Mouse (Mus musculus) hindbrain, embryonic 12.5 days (tissue): Measurements from ENCODE around the gene Zfp146. TPM values are rescaled to one million over a fixed set of nuclear protein-coding genes. Genes with fewer than 3 reads are reported as not detected.
A peak's percentile ranks its signal among the peaks of the same experiment; 100 is the strongest.
"Not testable (repeated sequence)": the region's sequence is repeated elsewhere in the genome, so short reads cannot be mapped to it uniquely, and the experiment has no call there.

Experiments used
- ATAC-seq: fragments of 200-750 bp; cut with Nextera tagmentation; 2 replicates; pipeline ENCODE4 v1.8.0; 2017; ENCODE audit warnings: moderate TSS enrichment; ENCODE audit not compliant: low FRiP score
- H3K27ac ChIP-seq: fragments of 300-500 bp; sonication (generic); 2 replicates; pipeline ENCODE4 v1.5.1; 2016; ENCODE audit warnings: mild to moderate bottlenecking
- H3K27me3 ChIP-seq: fragments of 300-500 bp; sonication (generic); 2 replicates; pipeline ENCODE4 v1.6.1; 2016; ENCODE audit warnings: mild to moderate bottlenecking
- H3K36me3 ChIP-seq: fragments of 300-500 bp; sonication (generic); 2 replicates; pipeline ENCODE4 v1.6.1; 2016; ENCODE audit warnings: mild to moderate bottlenecking
- H3K4me1 ChIP-seq: fragments of 300-500 bp; sonication (generic); 2 replicates; pipeline ENCODE4 v1.6.1; 2016
- H3K4me2 ChIP-seq: fragments of 300-500 bp; sonication (generic); replicated peaks from 2 replicates; pipeline ENCODE4 v1.6.1; 2016; ENCODE audit warnings: mild to moderate bottlenecking
- H3K4me3 ChIP-seq: fragments of 300-500 bp; sonication (generic); 2 replicates; pipeline ENCODE4 v1.5.1; 2016; ENCODE audit warnings: mild to moderate bottlenecking
- H3K9ac ChIP-seq: fragments of 300-500 bp; sonication (generic); 2 replicates; pipeline ENCODE4 v1.6.1; 2016; ENCODE audit warnings: mild to moderate bottlenecking, moderate library complexity
- H3K9me3 ChIP-seq: fragments of 300-500 bp; sonication (generic); replicated peaks from 2 replicates; pipeline ENCODE4 v1.6.1; 2016; ENCODE audit warnings: mild to moderate bottlenecking
- WGBS: fragments of 180-500 bp; shearing (Covaris S2); methylation state at CpG from one replicate; pipeline ENCODE4 v1.1.7; 2016; 5-methylcytosine and 5-hydroxymethylcytosine counted together
- polyA plus RNA-seq: library from polyadenylated mRNA; unstranded; fragments of >200 nt; fragmentation: Nextera tagmentation; extraction: Ambion mirVana; gene quantifications from 2 replicates; pipeline ENCODE4 v1.2.1, GENCODE M21; 2016

Zfp146 gene
- polyA plus RNA-seq, 1 experiment from 2014 or later: 17.6 TPM

- WGBS: 97% methylated on average over 5 of the region's 5 CpGs
- ATAC-seq: no peak
- Histone ChIP-seq H3K36me3 (peaks cover 91% of the 10 kb centered on the region), H3K4me2 (no peak overlapping the region), H3K27ac (no peak overlapping the region), H3K9ac (no peak overlapping the region), H3K4me1 (0 out of 2 replicates have a peak, but pooled peaks cover 2% of the 10 kb centered on the region), H3K27me3 (no peaks in the 10 kb centered on the region), H3K4me3 (no peak overlapping the region), H3K9me3 (peaks cover 82% of the 10 kb centered on the region)
Measured at GRCm38 (mm10) chr7:30163113-30163512, 6.4 kb downstream of the Zfp146 start.

DNA sequence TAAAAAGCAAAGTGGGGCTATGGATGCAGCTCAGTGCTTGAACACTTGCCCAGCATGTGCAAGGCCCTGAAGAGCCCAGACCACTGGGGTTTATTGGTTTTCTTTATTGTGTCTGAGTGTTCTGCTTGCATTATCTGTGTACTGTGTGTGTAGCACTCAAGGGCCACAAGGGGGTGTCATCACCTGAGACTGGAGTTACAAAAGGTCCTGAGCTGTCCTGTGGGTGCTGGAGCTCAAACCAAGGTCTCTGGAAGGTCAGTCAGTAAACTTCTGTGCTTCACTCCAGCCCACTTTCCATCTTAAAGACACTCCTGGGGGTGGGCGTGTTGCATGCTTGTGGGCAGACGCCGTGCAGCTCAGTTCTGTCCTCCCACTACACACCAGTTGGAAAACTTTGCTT is 14.0 kb downstream of the Zfp146 start:
- no peaks in the 10 kb centered on the region for H3K4me1 ChIP-seq
- 95% methylated on average over 3 of the region's 3 CpGs for WGBS
- no peak overlapping the region for H3K4me2 ChIP-seq
- H3K36me3 ChIP-seq: peaks cover 76% of the 10 kb centered on the region
- H3K4me3 ChIP-seq: no peak overlapping the region
- peaks cover 79% of the 10 kb centered on the region for H3K9me3 ChIP-seq
- H3K27me3 ChIP-seq: no peaks in the 10 kb centered on the region
- no peak overlapping the region for H3K9ac ChIP-seq
- H3K27ac ChIP-seq: no peak overlapping the region
- ATAC-seq: no peak

DNA sequence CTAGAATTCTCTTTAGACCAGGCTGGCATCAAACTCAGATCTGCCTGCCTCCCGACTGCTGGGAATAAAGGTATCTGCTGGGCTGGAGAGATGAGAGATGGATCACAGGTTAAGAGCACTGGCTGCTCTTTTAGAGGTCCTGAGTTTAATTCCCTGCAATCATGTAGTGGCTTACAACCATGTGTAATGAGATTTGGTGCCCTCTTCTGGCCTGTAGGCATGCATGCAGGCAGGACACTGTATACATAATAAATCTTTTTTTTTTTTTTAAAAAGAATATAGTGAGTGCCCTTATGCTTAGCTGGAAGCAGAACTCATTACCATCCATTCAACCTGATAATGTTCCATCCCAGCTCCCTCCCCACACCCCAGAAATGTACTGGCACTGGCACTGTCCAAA is 15.5 kb downstream of the Zfp146 start:
- Histone ChIP-seq H3K4me1 (no peaks in the 10 kb centered on the region), H3K9ac (no peak overlapping the region), H3K36me3 (peaks cover 77% of the 10 kb centered on the region), H3K9me3 (peaks cover 82% of the 10 kb centered on the region), H3K27ac (no peak overlapping the region), H3K4me3 (no peak overlapping the region), H3K27me3 (no peaks in the 10 kb centered on the region), H3K4me2 (no peak overlapping the region)
- no peak for ATAC-seq
- WGBS: 97% methylated on average over 1 of the region's 1 CpGs

GRCm38 (mm10) chr7:30147011-30147410 is 22.5 kb downstream of the Zfp146 start:
- peaks cover 37% of the 10 kb centered on the region for H3K36me3 ChIP-seq
- H3K4me1 ChIP-seq: peaks cover 2% of the 10 kb centered on the region; the same call in 1 of the 2 replicates
- H3K9ac ChIP-seq: no peak overlapping the region
- H3K4me3 ChIP-seq: no peak overlapping the region
- ATAC-seq: no peak
- H3K27me3 ChIP-seq: no peaks in the 10 kb centered on the region
- H3K4me2 ChIP-seq: no peak overlapping the region
- peaks cover 43% of the 10 kb centered on the region for H3K9me3 ChIP-seq
- 96% methylated on average over 5 of the region's 5 CpGs for WGBS
- no peak overlapping the region for H3K27ac ChIP-seq

GRCm38 (mm10) chr7:30143555-30144209 is 25.9 kb downstream of the Zfp146 start:
- Histone ChIP-seq H3K27me3 (no peaks in the 10 kb centered on the region), H3K9me3 (peaks cover 13% of the 10 kb centered on the region; the same call in 1 of the 2 replicates), H3K4me1 (peaks cover 2% of the 10 kb centered on the region; the same call in 1 of the 2 replicates), H3K36me3 (peaks cover 16% of the 10 kb centered on the region; the same call in 1 of the 2 replicates), H3K4me2 (peak overlapping the region; percentile 62), H3K9ac (peak overlapping the region; percentile 61), H3K27ac (peak overlapping the region; percentile 85), H3K4me3 (peak overlapping the region; percentile 49)
- 3% methylated on average over 35 of the region's 35 CpGs for WGBS
- peak; percentile 95 for ATAC-seq

GRCm38 (mm10) chr7:30143170-30143554 is 26.4 kb downstream of the Zfp146 start:
- Histone ChIP-seq H3K9ac (peak overlapping the region; percentile 61; the same call in 1 of the 2 replicates), H3K4me2 (peak overlapping the region; percentile 62), H3K27ac (peak overlapping the region; percentile 85), H3K27me3 (no peaks in the 10 kb centered on the region), H3K36me3 (peaks cover 15% of the 10 kb centered on the region; the same call in 1 of the 2 replicates), H3K4me1 (peaks cover 2% of the 10 kb centered on the region; the same call in 1 of the 2 replicates), H3K9me3 (peaks cover 10% of the 10 kb centered on the region; the same call in 1 of the 2 replicates), H3K4me3 (peak overlapping the region; percentile 49)
- WGBS: 16% methylated on average over 8 of the region's 8 CpGs
- ATAC-seq: no peak; the same call in 1 of the 2 replicates

DNA sequence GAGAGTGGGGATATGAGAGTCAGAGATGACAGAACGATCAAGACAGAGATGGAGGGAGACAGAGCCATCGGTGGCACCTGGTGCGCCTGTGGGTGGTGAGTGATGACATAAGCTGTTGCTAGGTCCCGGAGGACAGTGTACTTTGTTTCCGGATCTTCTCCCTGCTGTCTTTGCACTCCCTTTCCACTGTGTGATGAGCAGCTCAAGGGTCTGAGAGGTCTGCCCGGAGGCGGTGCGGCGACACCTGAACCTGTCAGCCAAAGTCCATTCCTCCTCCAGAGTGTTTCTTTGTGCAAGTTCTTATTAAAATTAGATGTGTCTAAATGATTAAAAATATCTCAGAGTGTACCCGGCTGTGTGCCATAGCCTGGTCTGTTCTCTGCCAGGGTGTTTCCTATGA is 32.7 kb downstream of the Zfp146 start:
- Histone ChIP-seq H3K27ac (no peak overlapping the region), H3K4me3 (no peak overlapping the region), H3K9me3 (no peaks in the 10 kb centered on the region; the same call in 1 of the 2 replicates), H3K4me2 (no peak overlapping the region), H3K4me1 (no peaks in the 10 kb centered on the region), H3K27me3 (no peaks in the 10 kb centered on the region), H3K9ac (no peak overlapping the region), H3K36me3 (peaks cover 64% of the 10 kb centered on the region)
- ATAC-seq: no peak
- 91% methylated on average over 10 of the region's 10 CpGs for WGBS

DNA sequence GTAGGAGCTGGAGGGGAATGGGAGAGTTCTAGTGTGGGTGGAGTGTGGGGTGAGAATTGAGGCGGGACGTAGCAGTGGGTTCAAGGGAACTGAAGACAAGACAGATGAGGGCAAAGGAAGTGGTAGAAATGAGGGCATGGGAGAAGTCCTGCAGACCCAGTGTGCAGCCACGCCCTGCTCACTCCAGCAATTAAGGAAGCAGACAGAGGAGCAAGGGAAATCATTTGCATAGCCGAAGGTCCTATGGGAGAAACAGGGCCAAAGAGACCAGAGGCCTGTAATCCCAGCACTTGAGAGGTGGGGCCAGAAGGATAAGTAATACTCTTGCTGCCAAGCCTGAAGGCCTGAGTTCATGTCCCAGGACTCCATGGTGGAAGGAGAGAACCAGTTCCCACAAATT is 37.2 kb downstream of the Zfp146 start:
- H3K27me3 ChIP-seq: no peaks in the 10 kb centered on the region
- no peak overlapping the region for H3K27ac ChIP-seq
- H3K9ac ChIP-seq: no peak overlapping the region
- H3K4me3 ChIP-seq: no peak overlapping the region
- ATAC-seq: no peak
- H3K4me2 ChIP-seq: no peak overlapping the region
- H3K4me1 ChIP-seq: no peaks in the 10 kb centered on the region
- peaks cover 85% of the 10 kb centered on the region for H3K36me3 ChIP-seq
- WGBS: 95% methylated on average over 4 of the region's 4 CpGs
- no peaks in the 10 kb centered on the region; the same call in 1 of the 2 replicates for H3K9me3 ChIP-seq

DNA sequence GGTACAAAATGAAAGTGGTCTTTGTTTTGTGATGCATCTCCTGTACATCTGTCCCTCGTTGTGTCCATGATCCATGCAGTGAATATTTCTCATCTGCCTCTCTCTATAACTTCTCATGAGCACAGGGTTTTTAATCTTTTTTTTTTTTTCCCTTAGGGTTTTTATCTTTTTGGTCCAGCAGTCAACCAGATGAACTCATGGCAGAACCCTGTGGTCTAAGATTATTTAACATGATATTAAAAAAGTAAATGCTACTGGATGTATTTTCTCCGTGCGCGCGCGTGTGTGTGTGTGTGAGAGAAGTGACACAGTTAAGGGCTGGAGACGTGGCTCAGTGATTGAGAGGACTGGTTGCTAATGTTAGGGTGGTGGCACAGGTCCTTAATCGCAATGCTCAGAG is 39.6 kb downstream of the Zfp146 start:
- no peak overlapping the region for H3K27ac ChIP-seq
- no peaks in the 10 kb centered on the region for H3K4me1 ChIP-seq
- H3K36me3 ChIP-seq: peaks cover 84% of the 10 kb centered on the region
- no peaks in the 10 kb centered on the region; the same call in 1 of the 2 replicates for H3K9me3 ChIP-seq
- H3K9ac ChIP-seq: no peak overlapping the region
- no peaks in the 10 kb centered on the region for H3K27me3 ChIP-seq
- ATAC-seq: no peak
- 95% methylated on average over 8 of the region's 8 CpGs for WGBS
- H3K4me3 ChIP-seq: no peak overlapping the region
- no peak overlapping the region for H3K4me2 ChIP-seq

GRCm38 (mm10) chr7:30122188-30122530 is 47.4 kb downstream of the Zfp146 start:
- no peak for ATAC-seq
- peaks cover 10% of the 10 kb centered on the region for H3K4me1 ChIP-seq
- peak overlapping the region; percentile 80 for H3K9ac ChIP-seq
- H3K36me3 ChIP-seq: peaks cover 16% of the 10 kb centered on the region
- peak overlapping the region; percentile 84 for H3K27ac ChIP-seq
- H3K27me3 ChIP-seq: no peaks in the 10 kb centered on the region
- H3K4me2 ChIP-seq: peak overlapping the region; percentile 80
- peak overlapping the region; percentile 68 for H3K4me3 ChIP-seq
- no peaks in the 10 kb centered on the region for H3K9me3 ChIP-seq
- WGBS: 8% methylated on average over 15 of the region's 15 CpGs

- H3K4me1 ChIP-seq: peaks cover 10% of the 10 kb centered on the region
- peak within 1 kb of the TSS; percentile 68 for H3K4me3 ChIP-seq
- WGBS: under 1% methylated on average over 61 of the region's 61 CpGs
- H3K27me3 ChIP-seq: no peaks in the 10 kb centered on the region
- no peaks in the 10 kb centered on the region for H3K9me3 ChIP-seq
- peak within 1 kb of the TSS; percentile 84 for H3K27ac ChIP-seq
- peak within 1 kb of the TSS; percentile 80 for H3K4me2 ChIP-seq
- peak within 1 kb of the TSS; percentile 80 for H3K9ac ChIP-seq
- H3K36me3 ChIP-seq: peaks cover 10% of the 10 kb centered on the region
- ATAC-seq: peak; percentile 95
Measured at GRCm38 (mm10) chr7:30121308-30122187, 48.0 kb downstream of the Zfp146 start, which contains the start of gene Zfp382. Gene Zfp382 (plus strand): TSS chr7:30121942.

GRCm38 (mm10) chr7:30117935-30118334 is 51.6 kb downstream of the Zfp146 start:
- H3K36me3 ChIP-seq, H3K4me3 ChIP-seq, H3K4me2 ChIP-seq, H3K27ac ChIP-seq, H3K9ac ChIP-seq, ATAC-seq, H3K27me3 ChIP-seq, H3K4me1 ChIP-seq: not testable (repeated sequence)
- H3K9me3 ChIP-seq: 0 out of 2 replicates have a peak, but pooled peaks cover 12% of the 10 kb centered on the region
- WGBS: 94% methylated on average over 12 of the region's 12 CpGs
